Mouse (Mus musculus): ENCODE data around the gene Nr0b1. TPM values are rescaled to one million over a fixed set of nuclear protein-coding genes. Genes with fewer than 3 reads are reported as not detected.

The Nr0b1 gene
- 19.3 and 20.7 TPM in 2 replicates for polyA plus RNA-seq (2012; rRNA removed)

DNA sequence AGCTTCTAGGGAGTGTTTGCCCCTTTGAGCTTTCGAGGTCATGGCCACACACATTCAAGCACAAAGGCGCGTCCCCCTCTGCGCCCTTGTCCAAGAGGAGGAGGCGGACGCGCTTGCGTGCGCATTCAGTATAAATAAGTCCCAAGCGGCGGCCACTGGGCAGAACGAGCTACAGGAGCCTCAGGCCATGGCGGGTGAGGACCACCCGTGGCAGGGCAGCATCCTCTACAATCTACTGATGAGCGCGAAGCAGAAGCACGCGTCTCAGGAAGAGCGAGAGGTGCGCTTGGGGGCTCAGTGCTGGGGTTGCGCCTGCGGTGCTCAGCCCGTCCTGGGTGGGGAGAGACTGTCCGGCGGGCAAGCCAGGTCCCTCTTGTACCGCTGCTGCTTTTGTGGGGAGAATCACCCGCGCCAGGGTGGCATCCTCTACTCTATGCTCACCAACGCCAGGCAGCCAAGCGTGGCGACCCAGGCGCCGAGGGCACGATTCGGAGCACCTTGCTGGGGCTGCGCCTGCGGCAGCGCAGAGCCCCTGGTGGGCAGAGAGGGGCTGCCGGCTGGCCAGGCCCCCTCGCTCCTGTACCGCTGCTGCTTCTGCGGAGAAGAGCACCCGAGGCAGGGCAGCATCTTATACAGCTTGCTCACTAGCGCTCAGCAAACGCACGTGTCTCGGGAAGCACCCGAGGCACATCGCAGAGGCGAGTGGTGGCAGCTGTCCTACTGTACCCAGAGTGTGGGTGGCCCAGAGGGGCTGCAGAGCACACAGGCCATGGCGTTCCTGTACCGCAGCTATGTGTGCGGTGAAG, at the start of gene Nr0b1:
Gene Nr0b1 (plus strand): TSS at position 151 of the 806 bp plus-strand sequence.

Other genes with a start within 250 kb of the Nr0b1 start
- not detected in 2 replicates for gene Samt3, start 147.6 kb upstream of the Nr0b1 start, polyA plus RNA-seq (2012; rRNA removed)
- gene Mageb4, start 113.3 kb downstream of the Nr0b1 start, polyA plus RNA-seq (2012; rRNA removed), result 0.05 TPM in 1 of 2 replicates, not detected in the other